7 mouse cellular contexts compared by ENCODE assay signal in genomic region chr11:23307566-23307920, GRCm38 (mm10). TPM values are rescaled to one million over a fixed set of nuclear protein-coding genes. Genes with fewer than 3 reads are reported as not detected.
DNase-seq lines count a peak whose midpoint lies in the region; ATAC-seq and TF ChIP-seq lines count a peak whose summit lies in the region.

No protein-coding gene starts in this region.

- WGBS in lung, postnatal 0 days, result under 1% methylated on average over 6 of the region's 6 CpGs
- WGBS in limb, embryonic 13.5 days, result 3% methylated on average over 6 of the region's 6 CpGs
- WGBS in stomach, embryonic 15.5 days, result 2% methylated on average over 6 of the region's 6 CpGs

- peak overlapping the region; percentile 78 for H3K4me2 ChIP-seq in lung, postnatal 0 days (replicated peaks; ENCODE audit: low read depth, low read length)
- peak overlapping the region; percentile 67 for H3K4me2 ChIP-seq in limb, embryonic 13.5 days (replicated peaks)
- H3K4me2 ChIP-seq in stomach, embryonic 15.5 days, result peak overlapping the region; percentile 52

- no peak for TF ChIP-seq POLR2A in embryonic fibroblast, embryonic 13.5 days (IDR thresholded peaks at IDR 0.05; ENCODE audit: low read depth, low read length)

- peak overlapping the region; percentile 94 for H3K4me3 ChIP-seq in lung, postnatal 0 days (ENCODE audit: low read depth, low read length)
- peak overlapping the region; percentile 80 for H3K4me3 ChIP-seq in embryonic fibroblast, embryonic 13.5 days (ENCODE audit: insufficient read depth, low read length)
- peak overlapping the region; percentile 86 for H3K4me3 ChIP-seq in limb, embryonic 13.5 days
- peak overlapping the region; percentile 95 for H3K4me3 ChIP-seq in stomach, embryonic 15.5 days (replicated peaks)

- H3K36me3 ChIP-seq in lung, postnatal 0 days (ENCODE audit: insufficient read depth, low read length), result no peaks in the 10 kb centered on the region
- H3K36me3 ChIP-seq in limb, embryonic 13.5 days, result peaks cover 3% of the 10 kb centered on the region; the same call in 1 of the 2 replicates
- no peaks in the 10 kb centered on the region for H3K36me3 ChIP-seq in stomach, embryonic 15.5 days

- peaks cover 8% of the 10 kb centered on the region; the same call in 1 of the 2 replicates for H3K4me1 ChIP-seq in lung, postnatal 0 days (ENCODE audit: insufficient read depth, low read depth, low read length)
- H3K4me1 ChIP-seq in embryonic fibroblast, embryonic 13.5 days (ENCODE audit: control insufficient read depth, insufficient read depth, low read length), result 0 out of 2 replicates have a peak, but pooled peaks cover 2% of the 10 kb centered on the region
- peaks cover 9% of the 10 kb centered on the region for H3K4me1 ChIP-seq in limb, embryonic 13.5 days
- H3K4me1 ChIP-seq in stomach, embryonic 15.5 days, result peaks cover 9% of the 10 kb centered on the region; the same call in 1 of the 2 replicates

- no peaks in the 10 kb centered on the region for H3K9me3 ChIP-seq in lung, postnatal 0 days (ENCODE audit: low read length)
- no peaks in the 10 kb centered on the region for H3K9me3 ChIP-seq in limb, embryonic 13.5 days
- no peaks in the 10 kb centered on the region for H3K9me3 ChIP-seq in stomach, embryonic 15.5 days

- H3K27ac ChIP-seq in lung, postnatal 0 days (ENCODE audit: low read length), result peak overlapping the region; percentile 98; the same call in 1 of the 2 replicates
- H3K27ac ChIP-seq in embryonic fibroblast, embryonic 13.5 days (ENCODE audit: insufficient read depth, low read length), result peak overlapping the region; percentile 79
- H3K27ac ChIP-seq in limb, embryonic 13.5 days, result peak overlapping the region; percentile 99
- H3K27ac ChIP-seq in stomach, embryonic 15.5 days, result peak overlapping the region; percentile 98

- ATAC-seq in lung, postnatal 0 days, result no peak
- no peak for ATAC-seq in limb, embryonic 13.5 days (ENCODE audit: low FRiP score, low read depth)
- ATAC-seq in stomach, embryonic 15.5 days (ENCODE audit: insufficient read depth, low FRiP score, low read depth), result no peak

- H3K9ac ChIP-seq in lung, postnatal 0 days (replicated peaks; ENCODE audit: low read depth), result peak overlapping the region; percentile 95
- peak overlapping the region; percentile 97 for H3K9ac ChIP-seq in limb, embryonic 13.5 days
- peak overlapping the region; percentile 95; the same call in 1 of the 2 replicates for H3K9ac ChIP-seq in stomach, embryonic 15.5 days

- TF ChIP-seq CTCF in lung, postnatal 0 days (IDR thresholded peaks at IDR 0.05), result no peak
- no peak for TF ChIP-seq CTCF in embryonic fibroblast, embryonic 13.5 days (IDR thresholded peaks at IDR 0.05; ENCODE audit: borderline replicate concordance, insufficient read depth, low read length)

- TF ChIP-seq EP300 in lung, postnatal 0 days (IDR thresholded peaks at IDR 0.05), result no peak

- DNase-seq in lung, postnatal 0 days (ENCODE audit: low spot score), result no peak
- no peak for DNase-seq in lung, adult 18-20 months
- no peak for DNase-seq in layer of hippocampus, postnatal 10 days (ENCODE audit: low spot score in 2 of 2)
- DNase-seq in adipocyte (ENCODE audit: low spot score), result no peak

- H3K27me3 ChIP-seq in lung, postnatal 0 days (replicated peaks; ENCODE audit: insufficient read depth, low read length), result no peaks in the 10 kb centered on the region
- H3K27me3 ChIP-seq in limb, embryonic 13.5 days, result no peaks in the 10 kb centered on the region
- H3K27me3 ChIP-seq in stomach, embryonic 15.5 days (replicated peaks), result no peaks in the 10 kb centered on the region

RNA-seq across cellular contexts. Expression of gene Usp34, which starts 0.8 kb away (rescaled TPM):
- polyA plus RNA-seq in lung, postnatal 0 days (2015; fragmentation: Nextera tagmentation; extraction: Ambion mirVana), result 15.3 and 22.0 TPM in 2 replicates
- polyA plus RNA-seq in embryonic fibroblast, embryonic 13.5 days (2011; ENCODE audit: insufficient read length, low read depth, missing spikeins), result 98.3 and 114 TPM in 2 replicates
- polyA plus RNA-seq in limb, embryonic 13.5 days (2015; fragmentation: Nextera tagmentation; extraction: Ambion mirVana), result 30.6 and 30.7 TPM in 2 replicates
- polyA plus RNA-seq in stomach, embryonic 15.5 days (2015; fragmentation: Nextera tagmentation; extraction: Ambion mirVana), result 23.5 and 25.1 TPM in 2 replicates
- 100 to 1,000 TPM; 114 to 120 TPM for total RNA-seq in layer of hippocampus, postnatal 10 days (2021)

RNA-seq across cellular contexts. Expression of gene Xpo1, which starts 51.7 kb away (rescaled TPM):
- 17.3 and 21.8 TPM in 2 replicates for polyA plus RNA-seq in lung, postnatal 0 days (2015; fragmentation: Nextera tagmentation; extraction: Ambion mirVana)
- polyA plus RNA-seq in embryonic fibroblast, embryonic 13.5 days (2011; ENCODE audit: insufficient read length, low read depth, missing spikeins), result 168 and 317 TPM in 2 replicates
- 102 and 116 TPM in 2 replicates for polyA plus RNA-seq in limb, embryonic 13.5 days (2015; fragmentation: Nextera tagmentation; extraction: Ambion mirVana)
- polyA plus RNA-seq in stomach, embryonic 15.5 days (2015; fragmentation: Nextera tagmentation; extraction: Ambion mirVana), result 78.8 and 89.1 TPM in 2 replicates
- total RNA-seq in layer of hippocampus, postnatal 10 days (2021), result 10 to 100 TPM; 78.0 to 79.1 TPM
